ENCODE assay signal across 7 mouse cellular contexts in genomic region chr5:123134186-123134874, GRCm38 (mm10). TPM values are rescaled to one million over a fixed set of nuclear protein-coding genes. Genes with fewer than 3 reads are reported as not detected.
DNase-seq lines count a peak whose midpoint lies in the region; ATAC-seq and TF ChIP-seq lines count a peak whose summit lies in the region.

No protein-coding gene starts in this region.

- H3K9me3 ChIP-seq in ES-Bruce4 (replicated peaks; ENCODE audit: control insufficient read depth, insufficient read depth, low read length, poor library complexity, severe bottlenecking): no peaks in the 10 kb centered on the region
- H3K9me3 ChIP-seq in forebrain, embryonic 12.5 days: no peaks in the 10 kb centered on the region
- H3K9me3 ChIP-seq in limb, embryonic 12.5 days: no peaks in the 10 kb centered on the region
- H3K9me3 ChIP-seq in midbrain, embryonic 15.5 days: no peaks in the 10 kb centered on the region

- H3K4me3 ChIP-seq in ES-Bruce4 (ENCODE audit: low read depth, low read length): peak overlapping the region; percentile 5; the same call in 1 of the 2 replicates
- H3K4me3 ChIP-seq in forebrain, embryonic 12.5 days (replicated peaks): peak overlapping the region; percentile 81
- peak overlapping the region; percentile 99 for H3K4me3 ChIP-seq in limb, embryonic 12.5 days (replicated peaks)
- H3K4me3 ChIP-seq in midbrain, embryonic 15.5 days: peak overlapping the region; percentile 94

- H3K27me3 ChIP-seq in ES-Bruce4 (ENCODE audit: control insufficient read depth, insufficient read depth, low read length, poor library complexity, severe bottlenecking): no peaks in the 10 kb centered on the region
- H3K27me3 ChIP-seq in forebrain, embryonic 12.5 days: peaks cover 7% of the 10 kb centered on the region; the same call in 1 of the 2 replicates
- H3K27me3 ChIP-seq in limb, embryonic 12.5 days: no peaks in the 10 kb centered on the region
- H3K27me3 ChIP-seq in midbrain, embryonic 15.5 days (replicated peaks): no peaks in the 10 kb centered on the region

- no peak for TF ChIP-seq EP300 in ES-Bruce4 (IDR thresholded peaks at IDR 0.05; ENCODE audit: insufficient read depth, low read depth, low read length)

- peaks cover 1% of the 10 kb centered on the region for H3K4me1 ChIP-seq in ES-Bruce4 (ENCODE audit: control insufficient read depth, insufficient read depth, low read length)
- peaks cover 73% of the 10 kb centered on the region for H3K4me1 ChIP-seq in forebrain, embryonic 12.5 days
- peaks cover 71% of the 10 kb centered on the region for H3K4me1 ChIP-seq in limb, embryonic 12.5 days (replicated peaks)
- peaks cover 66% of the 10 kb centered on the region for H3K4me1 ChIP-seq in midbrain, embryonic 15.5 days

- peak overlapping the region; percentile 15; the same call in 1 of the 2 replicates for H3K9ac ChIP-seq in ES-Bruce4 (ENCODE audit: low read depth, poor library complexity, severe bottlenecking)
- H3K9ac ChIP-seq in forebrain, embryonic 12.5 days: peak overlapping the region; percentile 99
- peak overlapping the region; percentile 100 for H3K9ac ChIP-seq in limb, embryonic 12.5 days (replicated peaks)
- H3K9ac ChIP-seq in midbrain, embryonic 15.5 days: peak overlapping the region; percentile 98

- H3K36me3 ChIP-seq in ES-Bruce4 (ENCODE audit: control insufficient read depth, insufficient read depth, low read length, poor library complexity, severe bottlenecking): no peaks in the 10 kb centered on the region
- H3K36me3 ChIP-seq in forebrain, embryonic 12.5 days (replicated peaks): peaks cover 36% of the 10 kb centered on the region
- peaks cover 48% of the 10 kb centered on the region for H3K36me3 ChIP-seq in limb, embryonic 12.5 days
- no peaks in the 10 kb centered on the region for H3K36me3 ChIP-seq in midbrain, embryonic 15.5 days (replicated peaks)

- peak; percentile 71 for DNase-seq in adrenal gland, postnatal 14 days
- DNase-seq in heart, postnatal 4 days: peak; percentile 91
- no peak for DNase-seq in layer of hippocampus, postnatal 14 days (ENCODE audit: low spot score in 2 of 2)

- peak overlapping the region; percentile 99 for H3K27ac ChIP-seq in ES-Bruce4 (ENCODE audit: insufficient read depth, low read length)
- H3K27ac ChIP-seq in forebrain, embryonic 12.5 days: peak overlapping the region; percentile 100
- H3K27ac ChIP-seq in limb, embryonic 12.5 days: peak overlapping the region; percentile 100
- peak overlapping the region; percentile 100 for H3K27ac ChIP-seq in midbrain, embryonic 15.5 days

- H3K4me2 ChIP-seq in forebrain, embryonic 12.5 days: peak overlapping the region; percentile 100
- peak overlapping the region; percentile 100 for H3K4me2 ChIP-seq in limb, embryonic 12.5 days
- H3K4me2 ChIP-seq in midbrain, embryonic 15.5 days: peak overlapping the region; percentile 99

- WGBS in forebrain, embryonic 12.5 days: 38% methylated on average over 13 of the region's 13 CpGs
- WGBS in limb, embryonic 12.5 days: 52% methylated on average over 13 of the region's 13 CpGs
- 16% methylated on average over 13 of the region's 13 CpGs for WGBS in midbrain, embryonic 15.5 days

- ATAC-seq in forebrain, embryonic 12.5 days (ENCODE audit: low FRiP score): no peak
- ATAC-seq in limb, embryonic 12.5 days (ENCODE audit: insufficient number of reproducible peaks, insufficient read depth, low FRiP score, low TSS enrichment, low read depth): no peak
- no peak for ATAC-seq in midbrain, embryonic 15.5 days (replicated peaks)

- TF ChIP-seq CTCF in ES-Bruce4 (IDR thresholded peaks at IDR 0.05; ENCODE audit: low read depth, low read length): no peak

- TF ChIP-seq POLR2A in ES-Bruce4 (IDR thresholded peaks at IDR 0.05; ENCODE audit: insufficient read depth, low read length): no peak

RNA-seq across cellular contexts. Expression of gene Rhof, which starts 1.8 kb away (rescaled TPM):
- 1.6 and 2.0 TPM in 2 replicates for polyA plus RNA-seq in ES-Bruce4 (2011; ENCODE audit: insufficient read depth, insufficient read length, low read depth, missing spikeins)
- total RNA-seq in adrenal gland, postnatal 14 days (2021): 0.89 and 4.2 TPM in 2 replicates
- polyA plus RNA-seq in forebrain, embryonic 12.5 days (2016; fragmentation: Nextera tagmentation; extraction: Ambion mirVana): 1.9 and 2.8 TPM in 2 replicates
- under 1 TPM; 0.36 to 0.71 TPM for total RNA-seq in heart, postnatal 4 days (2021)
- 2.9 and 3.0 TPM in 2 replicates for polyA plus RNA-seq in limb, embryonic 12.5 days (2016; fragmentation: Nextera tagmentation; extraction: Ambion mirVana)
- polyA plus RNA-seq in midbrain, embryonic 15.5 days (2015; fragmentation: Nextera tagmentation; extraction: Ambion mirVana): 12.2 and 13.4 TPM in 2 replicates
- total RNA-seq in layer of hippocampus, postnatal 14 days (2021): 10 to 100 TPM; 42.3 to 42.9 TPM

RNA-seq across cellular contexts. Expression of gene Setd1b, which starts 7.7 kb away (rescaled TPM):
- 8.6 and 11.3 TPM in 2 replicates for polyA plus RNA-seq in ES-Bruce4 (2011; ENCODE audit: insufficient read depth, insufficient read length, low read depth, missing spikeins)
- total RNA-seq in adrenal gland, postnatal 14 days (2021): 25.5 and 29.7 TPM in 2 replicates
- polyA plus RNA-seq in forebrain, embryonic 12.5 days (2016; fragmentation: Nextera tagmentation; extraction: Ambion mirVana): 13.1 and 13.6 TPM in 2 replicates
- 10 to 100 TPM; 22.2 to 23.0 TPM for total RNA-seq in heart, postnatal 4 days (2021)
- polyA plus RNA-seq in limb, embryonic 12.5 days (2016; fragmentation: Nextera tagmentation; extraction: Ambion mirVana): 10.9 and 11.4 TPM in 2 replicates
- 12.2 TPM in 2 replicates for polyA plus RNA-seq in midbrain, embryonic 15.5 days (2015; fragmentation: Nextera tagmentation; extraction: Ambion mirVana)
- total RNA-seq in layer of hippocampus, postnatal 14 days (2021): 10 to 100 TPM; 31.1 to 31.2 TPM

RNA-seq across cellular contexts. Expression of gene Psmd9, which starts 34.9 kb away (rescaled TPM):
- 24.8 TPM in 2 replicates for polyA plus RNA-seq in ES-Bruce4 (2011; ENCODE audit: insufficient read depth, insufficient read length, low read depth, missing spikeins)
- total RNA-seq in adrenal gland, postnatal 14 days (2021): 25.6 and 28.6 TPM in 2 replicates
- polyA plus RNA-seq in forebrain, embryonic 12.5 days (2016; fragmentation: Nextera tagmentation; extraction: Ambion mirVana): 66.5 and 71.6 TPM in 2 replicates
- 10 to 100 TPM; 22.8 to 24.8 TPM for total RNA-seq in heart, postnatal 4 days (2021)
- 89.3 and 91.0 TPM in 2 replicates for polyA plus RNA-seq in limb, embryonic 12.5 days (2016; fragmentation: Nextera tagmentation; extraction: Ambion mirVana)
- 71.5 and 73.4 TPM in 2 replicates for polyA plus RNA-seq in midbrain, embryonic 15.5 days (2015; fragmentation: Nextera tagmentation; extraction: Ambion mirVana)
- total RNA-seq in layer of hippocampus, postnatal 14 days (2021): 10 to 100 TPM; 30.9 to 42.8 TPM

RNA-seq across cellular contexts. Expression of gene Hpd, which starts 48.2 kb away (rescaled TPM):
- polyA plus RNA-seq in ES-Bruce4 (2011; ENCODE audit: insufficient read depth, insufficient read length, low read depth, missing spikeins): not detected in 2 replicates
- total RNA-seq in adrenal gland, postnatal 14 days (2021): 9.9 and 203 TPM in 2 replicates
- not detected in 2 replicates for polyA plus RNA-seq in forebrain, embryonic 12.5 days (2016; fragmentation: Nextera tagmentation; extraction: Ambion mirVana)
- not detected for total RNA-seq in heart, postnatal 4 days (2021)
- not detected in 2 replicates for polyA plus RNA-seq in limb, embryonic 12.5 days (2016; fragmentation: Nextera tagmentation; extraction: Ambion mirVana)
- not detected in 2 replicates for polyA plus RNA-seq in midbrain, embryonic 15.5 days (2015; fragmentation: Nextera tagmentation; extraction: Ambion mirVana)
- total RNA-seq in layer of hippocampus, postnatal 14 days (2021): not detected

Comparison
In these comparisons a context has a peak if more than half of its experiments do, and no peak if none do; other contexts are left out.
1. H3K4me3 ChIP-seq: peak in every context shown above with its lines; median percentile 99 in limb, embryonic 12.5 days; 94 in midbrain, embryonic 15.5 days; 81 in forebrain, embryonic 12.5 days; 5 in ES-Bruce4.
2. H3K9ac ChIP-seq: peak in every context shown above with its lines; median percentile 100 in limb, embryonic 12.5 days; 99 in forebrain, embryonic 12.5 days; 98 in midbrain, embryonic 15.5 days; 15 in ES-Bruce4.
3. DNase-seq: peak in adrenal gland, postnatal 14 days (single experiment) and heart, postnatal 4 days (single experiment); none in layer of hippocampus, postnatal 14 days (0 of 2).
4. Peak in every context shown above with its lines, with median percentiles within 50 percentile points of each other: H3K27ac ChIP-seq and H3K4me2 ChIP-seq.